Mouse (Mus musculus) left cerebral cortex, adult 18-20 months (tissue): ENCODE data around the gene Nlgn1. TPM values are rescaled to one million over a fixed set of nuclear protein-coding genes. Genes with fewer than 3 reads are reported as not detected.

Source experiments
- DNase-seq, 2 experiments: peaks; one replicate each; pipeline ENCODE4 v3.0.0; 2021 to 2022; ENCODE audit warnings: low spot score in 2 of 2, mixed read lengths in 1 of 2
- total RNA-seq, 2 experiments: library from RNA; stranded (reverse); gene quantifications; 2 replicates each; pipeline ENCODE4 v1.2.3; 2021

Gene Nlgn1
- total RNA-seq, 2 experiments from 2014 or later, result 97.0 to 103 TPM

DNA sequence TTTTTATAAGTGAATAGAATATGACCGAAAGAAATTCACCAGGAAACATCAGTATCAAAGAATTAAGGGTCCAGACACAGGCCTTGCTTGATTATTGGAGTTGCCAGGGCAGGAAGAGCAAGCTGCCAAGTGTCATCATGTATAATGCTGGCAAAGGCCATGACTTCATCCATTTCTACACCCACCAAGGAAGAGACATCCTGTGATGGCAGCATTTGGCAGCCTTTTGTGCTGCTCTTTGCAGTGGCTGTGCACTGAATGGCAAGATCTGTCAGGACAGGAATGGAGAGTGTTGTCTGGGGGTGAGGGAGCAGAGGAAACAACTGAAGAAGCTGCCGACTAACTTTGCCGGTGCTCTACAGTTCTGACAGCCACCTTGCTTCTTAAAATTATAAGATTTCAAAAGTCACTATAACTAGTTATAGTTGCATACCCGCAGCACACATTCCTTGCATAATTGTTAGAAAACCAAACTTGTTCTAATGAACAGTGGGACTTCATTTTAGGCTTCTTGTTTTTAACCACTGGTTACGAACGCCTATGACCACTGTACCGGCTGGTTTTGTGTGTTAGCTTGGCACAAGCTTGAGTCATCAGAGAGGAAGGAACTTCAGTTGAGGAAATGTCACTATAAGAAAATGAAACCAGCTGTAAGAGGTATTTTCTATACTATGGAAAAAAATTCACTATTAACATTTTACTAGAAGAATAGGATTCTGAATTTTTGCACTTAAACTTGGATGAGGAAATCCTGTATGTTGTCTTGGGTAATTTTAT is 487.4 kb downstream of the Nlgn1 start:
- DNase-seq, result no peak

DNA sequence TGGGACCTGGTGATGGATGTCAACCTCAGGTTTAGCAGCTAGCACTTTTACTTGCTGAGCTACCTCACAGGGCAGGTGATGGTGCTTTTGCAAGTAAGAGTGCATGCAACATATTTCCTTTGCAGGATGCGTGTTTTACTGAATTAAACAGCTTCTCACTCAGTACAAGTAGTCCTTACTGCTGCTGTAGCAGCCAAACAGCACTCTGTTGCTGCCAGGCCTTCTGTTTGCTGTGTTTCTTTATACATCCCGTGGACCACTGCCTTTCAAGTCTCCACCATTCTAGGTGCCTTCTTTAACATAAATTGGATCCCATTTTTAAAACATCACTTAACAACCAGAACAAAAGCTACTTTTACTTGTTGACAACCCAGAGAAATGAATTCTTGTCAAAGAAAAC is 502.0 kb downstream of the Nlgn1 start:
- no peak for DNase-seq

- DNase-seq, result no peak
These were observed 518.9 kb downstream of the Nlgn1 start for GRCm38 (mm10) chr3:25813368-25813767.

- DNase-seq, result no peak
These were observed 524.7 kb downstream of the Nlgn1 start for GRCm38 (mm10) chr3:25807559-25807958.

DNA sequence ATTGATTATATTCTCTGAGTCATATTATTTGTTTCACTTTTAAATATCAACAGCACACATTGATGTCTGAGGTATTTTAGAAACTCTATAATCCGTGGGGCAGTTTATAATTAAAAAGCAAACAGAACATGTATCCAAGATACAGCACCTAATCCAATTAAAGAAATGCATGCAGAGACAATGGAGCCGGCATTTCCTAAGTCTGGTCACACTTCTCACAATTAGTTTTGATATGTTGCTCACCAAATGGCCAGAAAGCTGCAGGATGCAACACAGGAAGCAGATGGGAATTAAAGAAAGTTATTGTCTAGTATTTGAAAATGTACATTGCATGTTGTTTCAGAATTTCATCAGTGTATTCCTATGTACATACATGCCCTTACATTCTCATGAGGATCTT is 550.6 kb downstream of the Nlgn1 start:
- no peak for DNase-seq

GRCm38 (mm10) chr3:25775437-25775836 is 556.8 kb downstream of the Nlgn1 start:
- no peak for DNase-seq

- DNase-seq, result peak; percentile 31 to 56
These were observed 558.4 kb downstream of the Nlgn1 start for GRCm38 (mm10) chr3:25773908-25774307.

GRCm38 (mm10) chr3:25773467-25773866 is 558.8 kb downstream of the Nlgn1 start:
- DNase-seq, result no peak

GRCm38 (mm10) chr3:25763689-25764088 is 568.6 kb downstream of the Nlgn1 start:
- no peak for DNase-seq

GRCm38 (mm10) chr3:25757813-25758212 is 574.4 kb downstream of the Nlgn1 start:
- no peak for DNase-seq

GRCm38 (mm10) chr3:25724111-25724510 is 608.1 kb downstream of the Nlgn1 start:
- DNase-seq, result no peak

DNA sequence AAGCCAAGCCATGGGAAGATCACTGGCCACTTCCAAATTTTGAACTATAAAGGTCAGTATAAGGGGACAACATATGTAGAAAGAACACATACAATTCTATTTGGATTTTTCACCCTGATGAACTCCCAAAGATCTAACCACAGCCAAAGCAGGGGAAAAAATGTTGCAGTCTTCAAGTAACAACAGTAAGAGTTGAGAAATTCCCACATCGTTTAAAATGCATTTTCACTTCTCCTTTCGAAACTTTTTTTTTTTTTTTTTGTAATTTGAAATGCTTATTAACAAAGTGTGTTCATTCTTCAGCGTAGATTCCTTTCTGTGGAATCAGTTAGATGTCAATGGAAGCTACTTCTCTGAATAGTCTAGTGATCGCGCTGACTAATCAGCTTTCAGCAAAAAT is 610.8 kb downstream of the Nlgn1 start:
- no peak for DNase-seq

DNA sequence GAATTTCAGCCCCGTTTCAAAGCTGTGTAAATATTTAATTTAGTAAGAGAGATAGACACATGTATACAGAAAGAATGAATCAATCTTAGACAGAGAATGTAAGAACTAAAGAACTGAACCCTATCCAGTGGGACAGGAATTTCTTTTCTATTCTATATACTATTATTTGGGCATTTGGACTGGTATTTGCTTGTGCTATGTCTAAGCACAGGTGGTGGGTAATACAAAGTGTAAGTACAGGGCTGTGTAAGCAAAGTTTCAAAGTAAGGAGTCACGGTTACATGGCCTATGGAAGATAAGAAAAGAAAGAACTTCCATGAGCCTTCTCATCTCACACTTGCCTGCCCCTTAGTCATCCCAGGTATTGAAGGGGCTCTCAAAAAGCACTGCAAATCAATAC is 624.9 kb downstream of the Nlgn1 start:
- DNase-seq, result no peak

GRCm38 (mm10) chr3:25697231-25697630 is 635.0 kb downstream of the Nlgn1 start:
- DNase-seq, result no peak

DNA sequence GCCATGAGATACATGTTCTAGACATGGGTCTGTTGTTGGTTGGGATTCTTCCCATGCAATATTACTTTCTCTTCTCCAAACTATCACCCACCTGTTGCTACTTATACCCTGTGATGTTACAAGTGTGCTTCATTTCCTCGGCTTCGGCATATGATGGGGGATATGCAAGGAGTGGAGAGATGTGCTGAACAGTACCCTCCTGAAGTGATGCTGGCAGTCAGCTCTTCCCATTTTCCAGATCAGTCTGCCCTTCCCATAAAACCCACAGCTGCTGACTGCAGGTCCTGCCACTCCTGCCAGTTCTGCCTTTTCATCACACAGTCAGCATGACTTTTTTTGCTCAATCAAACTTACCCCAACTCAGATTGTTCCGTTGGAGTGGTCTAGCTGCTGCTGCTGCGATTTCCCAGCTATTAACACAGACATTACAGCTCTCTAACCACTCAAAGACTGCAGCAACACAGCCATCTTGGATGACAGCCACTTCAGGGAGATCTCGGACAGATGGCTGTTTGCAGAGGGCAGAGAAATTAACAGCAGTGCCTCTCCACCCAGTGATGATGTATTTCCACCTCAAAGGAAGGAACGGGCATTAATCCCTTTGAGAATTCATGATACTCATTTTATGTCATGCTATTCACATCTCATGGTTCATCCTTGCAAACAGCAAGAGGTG is 643.3 kb downstream of the Nlgn1 start:
- DNase-seq, result no peak

DNA sequence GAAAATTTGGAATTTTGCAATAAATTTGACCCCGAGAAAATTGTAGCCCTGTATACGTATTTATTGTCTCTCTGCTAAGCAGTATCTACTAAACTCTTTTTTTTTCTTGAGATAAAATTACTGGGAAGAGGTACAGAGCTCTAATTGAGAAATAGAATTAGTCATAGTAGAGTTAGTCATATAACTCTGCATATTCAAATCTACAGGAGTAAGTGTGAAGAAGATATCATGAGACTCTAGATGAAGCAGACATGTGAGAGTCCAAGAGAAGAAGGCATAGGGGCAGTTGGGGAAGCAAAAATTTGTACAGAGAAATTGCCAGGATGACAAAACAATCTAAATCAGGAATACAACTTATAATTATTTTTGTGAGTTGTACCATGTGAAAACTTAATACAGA is 648.6 kb downstream of the Nlgn1 start:
- no peak for DNase-seq

DNA sequence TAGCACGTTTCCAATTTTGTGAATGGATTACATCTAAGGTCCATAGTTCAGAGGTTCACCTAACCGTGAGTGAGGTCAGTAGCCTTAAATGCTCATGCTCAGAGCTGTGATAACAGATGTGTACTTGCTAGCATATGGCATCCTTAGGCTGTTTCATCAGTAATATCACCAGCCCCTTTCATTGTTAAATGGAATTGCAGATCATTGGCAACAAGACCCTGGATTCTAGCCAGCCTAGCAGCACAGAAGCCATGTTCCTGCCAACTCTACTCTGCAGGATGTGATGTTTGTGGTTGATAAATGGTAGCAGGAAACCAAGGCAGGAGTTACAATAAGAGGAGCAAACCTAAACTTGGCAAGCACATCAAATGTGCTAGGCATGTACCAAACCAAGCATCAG is 652.9 kb downstream of the Nlgn1 start:
- no peak for DNase-seq

DNA sequence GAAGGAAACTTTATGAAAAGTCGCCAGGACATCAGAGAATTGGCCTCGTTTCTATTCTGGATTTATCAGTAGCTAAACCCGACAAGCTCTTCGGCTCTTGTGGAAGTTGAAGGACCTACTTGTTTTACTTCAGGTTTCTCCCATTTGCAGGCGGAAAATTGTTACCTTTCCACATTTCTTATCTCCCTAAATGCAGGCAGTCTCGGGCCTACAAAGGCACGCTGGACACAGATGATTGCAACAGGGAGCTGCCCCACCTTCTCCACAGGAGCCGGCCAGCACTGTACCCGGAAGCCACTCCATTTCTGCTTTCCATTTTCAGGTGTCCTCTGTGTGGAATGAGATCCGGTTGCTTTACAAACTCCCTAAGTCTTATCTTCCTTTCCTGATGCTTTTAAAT is 656.4 kb downstream of the Nlgn1 start:
- DNase-seq, result no peak

GRCm38 (mm10) chr3:25675069-25675468 is 657.2 kb downstream of the Nlgn1 start:
- DNase-seq, result peak in 1 of 2 experiments; percentile 56

DNA sequence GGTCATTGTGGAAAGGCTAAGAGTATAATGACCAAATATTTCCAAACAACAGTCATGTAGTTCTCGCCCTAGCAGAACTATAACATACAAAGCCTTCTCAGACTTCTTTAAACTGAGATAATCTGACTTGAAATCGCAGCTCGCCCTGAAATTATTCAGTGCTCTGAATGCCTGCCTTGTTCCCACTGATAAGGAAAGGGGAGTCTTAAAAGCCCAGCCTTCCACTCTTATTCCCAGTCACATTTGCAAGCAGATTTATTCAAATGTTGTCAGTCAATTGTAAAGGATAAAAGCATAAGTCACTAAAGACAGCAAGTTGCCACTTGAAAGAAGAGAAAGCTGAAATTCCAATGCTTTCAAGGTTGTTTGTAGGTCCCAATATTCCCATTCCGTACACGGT is 658.9 kb downstream of the Nlgn1 start:
- DNase-seq, result no peak

DNA sequence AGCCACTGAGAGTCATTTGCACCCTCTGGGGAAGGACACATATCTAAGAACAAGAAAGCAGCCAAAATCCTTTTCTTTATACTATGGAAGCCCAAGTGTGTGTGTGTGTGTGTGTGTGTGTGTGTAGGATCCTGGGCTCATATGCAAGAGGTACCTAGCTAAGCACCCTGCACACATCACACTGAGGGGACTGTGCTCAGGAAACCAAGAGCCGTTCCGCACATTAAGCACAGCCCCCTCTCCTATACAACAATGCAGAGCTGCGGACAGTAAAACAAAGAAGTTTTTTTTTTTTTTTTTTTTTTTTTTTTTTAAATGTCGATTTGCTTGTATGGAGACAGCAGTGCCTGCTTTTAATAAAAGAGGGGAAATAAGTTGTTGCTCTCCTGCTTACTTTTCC is 659.5 kb downstream of the Nlgn1 start:
- DNase-seq, result no peak

- no peak for DNase-seq
These were observed 668.8 kb downstream of the Nlgn1 start for GRCm38 (mm10) chr3:25663464-25663863.

- no peak for DNase-seq
These were observed 672.0 kb downstream of the Nlgn1 start for GRCm38 (mm10) chr3:25660285-25660684.
